Mouse (Mus musculus): ENCODE measurements at regions not wholly inside any gene's neighbourhood (a gene's known extent, or its start where the extent isn't known, plus 50 kb on each side); places are given as distances from the start of the nearest gene placed in this dataset.

DNA sequence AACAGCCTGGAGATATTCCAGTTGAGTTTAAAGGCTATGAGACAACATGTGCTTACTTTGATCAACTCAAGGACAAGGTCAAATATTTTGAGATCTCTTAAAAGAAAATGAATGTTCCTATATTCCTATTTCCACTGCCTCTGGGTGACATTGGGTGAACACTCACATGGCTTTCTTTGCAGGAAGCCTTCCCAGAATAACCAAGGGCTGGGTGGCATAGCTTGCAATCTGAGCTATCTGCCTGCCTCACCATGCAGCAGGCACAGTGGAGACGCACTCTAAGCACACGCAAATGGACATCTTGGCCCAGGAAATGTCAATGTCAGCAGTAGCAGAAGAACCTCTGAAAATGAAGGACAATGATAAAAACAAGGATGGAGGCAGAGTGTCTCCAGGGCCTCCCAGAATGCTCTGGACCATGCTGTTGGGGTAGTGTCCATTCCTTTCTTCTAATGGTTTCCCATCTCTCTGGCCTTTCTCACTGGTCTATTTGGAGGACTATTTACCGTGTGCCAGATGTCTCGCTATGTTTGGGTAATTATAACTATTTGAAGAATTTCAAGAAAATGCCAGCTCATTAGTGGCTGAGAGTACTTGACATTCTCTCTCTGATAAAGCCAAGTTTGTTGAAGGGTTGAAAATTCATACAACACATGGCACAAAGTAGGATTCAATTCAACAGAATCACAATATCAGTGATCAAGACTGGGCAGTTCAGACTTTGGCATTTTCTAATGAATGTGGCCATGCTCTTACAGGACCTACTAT is 276.3 kb upstream of the Rnf32 start:
- DNase-seq (ENCODE audit: extremely low spot score) = no peak

- DNase-seq (ENCODE audit: extremely low spot score) = no peak
These were observed 291.3 kb upstream of the Rnf32 start for GRCm38 (mm10) chr5:28904500-28904899.

DNA sequence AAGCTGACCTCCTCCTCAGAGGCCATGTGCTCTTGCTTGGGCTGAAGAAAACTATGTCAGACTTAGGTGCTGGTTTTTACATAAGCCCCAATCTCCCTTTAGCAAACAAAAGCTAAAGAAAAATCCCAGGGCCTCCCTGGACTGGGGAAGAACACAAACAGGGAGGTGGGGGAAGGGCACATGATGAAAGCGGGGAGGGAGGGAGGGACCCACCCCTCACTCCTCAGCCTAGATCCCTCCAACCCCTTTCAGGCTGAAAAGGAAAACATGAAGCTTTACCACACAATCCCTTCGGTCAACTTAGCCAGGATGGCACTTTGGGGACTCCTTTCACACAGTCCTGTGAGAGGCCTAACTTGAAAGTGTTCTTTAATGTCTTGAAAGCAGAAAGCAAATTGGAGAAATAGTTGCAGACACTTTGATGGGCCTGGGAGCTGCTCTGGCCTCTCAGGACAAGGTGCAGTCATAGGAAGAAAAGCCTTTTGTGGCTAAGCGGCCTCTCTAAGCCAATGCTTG is 291.9 kb upstream of the Rnf32 start:
- DNase-seq (ENCODE audit: extremely low spot score) = peak; percentile 48

- no peak for DNase-seq (ENCODE audit: extremely low spot score)
These were observed 303.0 kb upstream of the Rnf32 start for GRCm38 (mm10) chr5:28892703-28893249.

- DNase-seq (ENCODE audit: extremely low spot score) = no peak
These were observed 303.8 kb upstream of the Rnf32 start for GRCm38 (mm10) chr5:28891988-28892387.

DNA sequence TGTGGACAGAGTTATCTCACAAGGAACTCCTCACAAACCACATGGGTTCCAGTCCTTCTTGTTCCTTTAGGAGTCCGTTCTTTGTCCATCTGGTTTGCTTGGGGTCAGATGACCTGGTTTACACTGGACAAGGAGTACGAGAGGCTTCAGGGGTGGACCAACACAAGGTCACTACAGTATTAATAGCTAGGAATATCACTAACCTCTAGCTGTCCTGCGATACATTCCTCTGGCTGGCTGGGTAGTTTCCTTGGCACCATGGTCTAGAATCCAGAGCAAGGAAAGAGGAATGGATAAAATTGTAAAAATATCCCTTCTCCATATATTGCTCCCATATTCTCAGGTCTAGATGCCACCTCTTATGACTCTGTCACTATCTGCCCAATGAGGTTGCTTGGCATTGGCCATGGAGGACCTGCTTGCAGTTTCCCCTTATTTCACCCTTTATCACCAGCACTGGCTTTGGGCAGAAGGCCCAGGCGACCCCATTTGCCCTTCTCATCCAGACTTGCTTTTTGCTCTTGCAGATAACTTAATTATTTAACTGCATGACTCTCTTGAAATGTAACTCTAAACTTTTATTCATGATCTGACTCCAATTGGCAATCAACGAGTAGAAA is 310.9 kb upstream of the Rnf32 start:
- no peak for DNase-seq (ENCODE audit: extremely low spot score)

GRCm38 (mm10) chr5:28876199-28876598 is 319.6 kb upstream of the Rnf32 start:
- no peak for DNase-seq (ENCODE audit: extremely low spot score)

DNA sequence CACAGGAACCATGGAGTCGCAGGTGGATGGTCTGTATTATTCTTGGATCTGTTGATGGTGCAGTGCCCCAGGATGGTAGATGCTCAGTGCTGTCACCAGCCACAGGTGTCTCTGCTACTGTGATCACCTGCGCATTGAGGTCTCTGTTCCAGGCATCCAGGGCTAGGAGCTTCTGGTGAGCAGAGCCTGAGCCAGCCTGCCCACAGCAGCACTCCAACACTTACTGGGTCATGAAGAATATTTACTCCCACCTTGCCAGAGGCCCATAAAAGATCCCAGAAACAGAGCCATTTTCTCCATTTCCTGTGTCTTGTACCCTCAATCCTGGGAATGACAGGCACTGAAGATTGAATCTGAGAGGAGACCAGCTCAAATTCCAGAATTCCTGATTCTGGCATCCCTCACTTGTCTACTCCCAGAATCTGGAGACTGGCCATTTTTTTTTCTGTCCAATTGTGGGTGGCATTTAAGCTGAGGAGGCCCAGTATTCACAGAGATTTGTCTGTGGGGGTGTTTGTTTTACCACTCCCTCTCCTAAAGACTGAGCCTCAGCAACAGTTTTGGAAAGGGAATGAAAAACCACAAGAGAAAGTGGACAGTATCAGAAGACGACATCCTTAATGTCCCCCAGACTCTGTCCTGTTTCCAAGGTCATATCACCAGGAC is 322.1 kb upstream of the Rnf32 start:
- no peak for DNase-seq (ENCODE audit: extremely low spot score)

- DNase-seq (ENCODE audit: extremely low spot score) = no peak
These were observed 336.0 kb upstream of the Rnf32 start for GRCm38 (mm10) chr5:28859604-28860371.

DNA sequence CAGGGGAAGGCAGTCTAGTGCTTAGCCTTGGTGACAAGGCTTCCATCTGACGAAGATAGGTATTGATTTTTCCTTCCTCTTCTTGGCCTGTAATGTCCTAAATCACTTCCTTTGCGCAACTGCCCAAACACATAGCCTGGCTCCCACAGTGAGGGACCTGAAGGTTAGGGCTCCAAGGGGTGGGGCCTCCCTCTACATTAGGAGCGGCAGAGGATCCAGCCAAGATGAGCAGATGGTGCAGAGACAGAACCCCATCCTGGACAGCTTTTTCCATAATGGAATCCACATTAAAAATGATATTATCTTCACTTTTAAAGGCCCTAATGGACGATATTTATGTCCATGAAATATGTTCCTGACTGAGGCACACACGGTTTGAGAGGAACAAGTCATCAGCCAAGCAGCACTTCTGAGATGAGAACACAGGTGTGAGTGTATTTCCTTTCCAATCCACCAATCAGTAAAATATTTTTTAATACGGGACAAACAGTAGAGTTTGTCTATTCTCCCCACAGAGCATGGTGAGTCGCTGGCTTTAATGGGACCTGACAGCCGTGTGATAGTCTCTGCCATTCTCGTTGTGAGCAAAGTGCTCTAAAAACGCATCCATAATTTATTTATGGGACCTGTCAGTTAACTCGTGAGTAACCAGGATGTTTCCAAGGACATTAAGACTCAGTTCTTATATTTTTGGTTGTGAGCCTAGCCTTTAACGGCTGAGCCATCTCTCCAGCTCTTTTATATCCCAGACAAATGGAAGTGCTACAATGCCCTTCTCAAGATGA is 357.5 kb upstream of the Rnf32 start:
- no peak for DNase-seq (ENCODE audit: extremely low spot score)

GRCm38 (mm10) chr5:28819091-28819490 is 352.0 kb upstream of the Shh start:
- DNase-seq (ENCODE audit: extremely low spot score) = no peak

DNA sequence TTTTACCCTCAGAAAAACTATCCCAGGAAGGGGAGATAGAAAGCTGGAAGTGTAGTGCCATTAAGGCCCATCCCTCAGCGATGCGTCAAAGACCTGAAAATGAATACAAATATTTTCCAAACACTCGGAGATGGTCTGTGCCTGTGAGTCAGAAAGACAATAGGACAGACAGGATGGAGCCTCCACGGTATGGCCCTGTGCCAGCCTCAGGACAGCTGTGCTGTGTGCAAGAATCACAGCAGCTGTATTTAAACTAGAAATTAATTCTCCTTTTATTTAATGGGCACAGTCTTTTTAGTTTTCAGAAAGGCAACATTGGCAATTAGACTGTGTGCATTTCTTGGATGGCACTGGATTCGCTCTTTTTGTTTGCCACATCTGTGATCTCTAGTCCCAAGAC is 340.9 kb upstream of the Shh start:
- no peak for DNase-seq (ENCODE audit: extremely low spot score)

DNA sequence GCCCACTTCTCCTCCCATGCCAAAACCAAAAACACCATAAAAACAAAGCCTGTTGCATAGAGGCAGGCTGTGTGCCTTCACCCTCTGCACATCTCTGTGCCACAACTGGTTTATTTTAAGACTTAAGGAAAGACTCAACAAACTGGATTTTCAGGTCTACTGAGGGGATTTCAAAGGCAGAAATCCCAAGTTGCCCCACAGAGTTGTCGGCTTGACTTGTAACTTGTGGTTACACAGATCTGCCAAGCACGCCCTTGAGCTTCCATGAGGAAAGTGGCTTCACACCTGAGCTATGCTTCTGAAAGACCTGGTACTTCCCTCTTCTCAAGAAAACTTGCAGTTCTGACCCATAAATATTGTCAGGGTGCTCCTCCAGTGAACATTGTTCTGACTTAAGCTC is 332.4 kb upstream of the Shh start:
- no peak for DNase-seq (ENCODE audit: extremely low spot score)

- DNase-seq (ENCODE audit: extremely low spot score) = no peak
These were observed 331.3 kb upstream of the Shh start for GRCm38 (mm10) chr5:28798361-28798760.

DNA sequence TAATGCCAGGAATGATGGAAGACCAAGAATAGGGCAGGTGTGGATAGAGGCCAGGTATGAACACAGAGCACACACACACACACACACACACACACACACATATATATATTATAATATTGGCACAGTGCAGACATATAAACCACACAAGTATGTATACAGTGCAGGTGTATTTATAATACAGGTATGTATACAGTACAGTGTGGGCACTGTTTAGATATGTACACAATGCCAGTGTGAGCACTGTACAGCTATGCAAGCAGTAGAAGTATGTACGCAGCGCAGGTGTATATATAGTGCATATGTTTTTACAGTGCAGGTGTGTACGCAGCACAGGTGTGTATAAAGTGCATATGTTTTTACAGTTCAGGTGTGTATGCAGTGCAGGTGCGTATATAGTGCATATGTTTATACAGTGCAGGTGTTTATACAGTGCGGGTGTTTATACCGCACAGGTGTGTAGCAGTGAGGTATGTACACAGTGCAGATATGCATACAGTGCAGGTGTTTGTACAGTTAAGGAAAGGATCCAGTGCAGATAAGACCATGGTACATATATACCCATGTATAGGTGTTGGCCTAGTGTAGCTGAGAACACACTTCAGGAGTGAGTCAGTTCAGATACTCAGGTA is 328.2 kb upstream of the Shh start:
- DNase-seq (ENCODE audit: extremely low spot score) = no peak

DNA sequence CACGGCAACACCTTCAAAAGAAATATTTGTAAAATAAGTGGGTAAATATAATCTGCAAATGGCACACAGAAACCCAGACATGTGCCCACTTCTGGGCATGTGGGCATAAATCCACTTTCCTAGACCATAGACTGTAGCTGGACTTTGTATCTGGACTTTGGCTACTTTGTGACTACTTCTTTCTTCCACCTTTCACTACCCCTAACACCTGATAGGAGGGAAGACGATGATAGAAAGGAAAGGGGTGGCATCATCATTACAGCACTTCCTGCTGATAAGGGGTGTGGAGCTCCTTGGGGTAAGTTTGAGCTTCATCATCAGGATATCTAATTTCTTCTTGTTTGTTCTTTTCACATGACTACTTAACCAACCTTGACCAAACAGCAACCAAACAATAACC is 326.7 kb upstream of the Shh start:
- no peak for DNase-seq (ENCODE audit: extremely low spot score)

- no peak for DNase-seq (ENCODE audit: extremely low spot score)
These were observed 318.4 kb upstream of the Shh start for GRCm38 (mm10) chr5:28785347-28786060.

DNA sequence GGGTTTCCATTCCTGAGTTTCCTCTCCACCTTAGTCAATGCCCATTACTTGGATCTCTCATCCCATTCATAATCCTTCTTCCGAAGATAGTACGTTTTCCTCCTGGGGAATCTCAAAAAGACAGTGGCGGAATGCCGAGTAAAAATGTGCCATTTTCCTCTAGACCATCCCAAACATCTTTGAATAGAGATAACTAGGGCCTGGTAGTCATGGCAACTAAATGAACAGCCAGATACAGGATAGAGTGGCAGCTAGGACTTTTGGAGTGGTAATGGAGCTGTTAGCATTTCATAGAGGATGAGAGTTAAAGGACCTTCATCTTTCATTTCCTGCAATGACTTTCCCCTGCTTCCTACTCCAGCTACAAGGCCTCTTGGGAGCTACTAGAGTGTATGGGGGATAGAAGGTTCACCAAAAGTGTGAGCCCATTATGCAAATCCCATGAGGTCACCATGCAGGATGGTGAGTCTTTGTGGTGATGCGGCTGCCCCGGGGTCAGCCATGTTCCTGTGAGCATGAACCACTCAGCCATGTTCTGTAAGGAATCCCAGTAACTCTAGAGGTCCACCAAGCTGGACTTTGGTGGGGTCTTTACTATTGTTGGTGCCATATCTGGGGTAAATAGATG is 317.4 kb upstream of the Shh start:
- no peak for DNase-seq (ENCODE audit: extremely low spot score)

- no peak for DNase-seq (ENCODE audit: extremely low spot score)
These were observed 308.7 kb upstream of the Shh start for GRCm38 (mm10) chr5:28775648-28776359.
